Mouse (Mus musculus): ENCODE results near the gene Cdh4. TPM values are rescaled to one million over a fixed set of nuclear protein-coding genes. Genes with fewer than 3 reads are reported as not detected.

Gene Cdh4
- polyA plus RNA-seq, 1 experiment from 2014 or later: 1.1 TPM

- 64% methylated on average over 7 of the region's 7 CpGs for WGBS
- no peak for ATAC-seq (ENCODE audit: insufficient number of reproducible peaks, low FRiP score)
- Histone ChIP-seq H3K27me3 (replicated peaks) (peaks cover 8% of the 10 kb centered on the region), H3K4me2 (no peak overlapping the region), H3K4me1 (replicated peaks) (no peaks in the 10 kb centered on the region), H3K9me3 (replicated peaks) (no peaks in the 10 kb centered on the region), H3K27ac (ENCODE audit: poor library complexity, severe bottlenecking) (no peak overlapping the region), H3K9ac (no peak overlapping the region), H3K36me3 (no peaks in the 10 kb centered on the region), H3K4me3 (no peak overlapping the region)
Observed at GRCm38 (mm10) chr2:179519931-179520330, 77.7 kb downstream of the Cdh4 start.

GRCm38 (mm10) chr2:179520941-179521340 lies 78.7 kb downstream of the Cdh4 start:
- Histone ChIP-seq H3K4me1 (replicated peaks) (no peaks in the 10 kb centered on the region), H3K9ac (no peak overlapping the region), H3K27ac (ENCODE audit: poor library complexity, severe bottlenecking) (no peak overlapping the region), H3K4me3 (no peak overlapping the region), H3K4me2 (no peak overlapping the region), H3K9me3 (replicated peaks) (no peaks in the 10 kb centered on the region), H3K36me3 (no peaks in the 10 kb centered on the region), H3K27me3 (replicated peaks) (peaks cover 8% of the 10 kb centered on the region)
- WGBS: 80% methylated on average over 6 of the region's 6 CpGs
- ATAC-seq (ENCODE audit: insufficient number of reproducible peaks, low FRiP score): no peak

GRCm38 (mm10) chr2:179521444-179521843 lies 79.2 kb downstream of the Cdh4 start:
- Histone ChIP-seq H3K4me3 (no peak overlapping the region), H3K27ac (ENCODE audit: poor library complexity, severe bottlenecking) (no peak overlapping the region), H3K4me2 (no peak overlapping the region), H3K4me1 (replicated peaks) (no peaks in the 10 kb centered on the region), H3K9ac (no peak overlapping the region), H3K36me3 (no peaks in the 10 kb centered on the region), H3K9me3 (replicated peaks) (no peaks in the 10 kb centered on the region), H3K27me3 (replicated peaks) (peaks cover 8% of the 10 kb centered on the region)
- WGBS: 65% methylated on average over 5 of the region's 5 CpGs
- no peak for ATAC-seq (ENCODE audit: insufficient number of reproducible peaks, low FRiP score)

GRCm38 (mm10) chr2:179522141-179522540 lies 79.9 kb downstream of the Cdh4 start:
- H3K36me3 ChIP-seq: no peaks in the 10 kb centered on the region
- no peak overlapping the region for H3K4me2 ChIP-seq
- H3K27me3 ChIP-seq (replicated peaks): peaks cover 8% of the 10 kb centered on the region
- H3K9ac ChIP-seq: no peak overlapping the region
- no peak overlapping the region for H3K4me3 ChIP-seq
- H3K4me1 ChIP-seq (replicated peaks): no peaks in the 10 kb centered on the region
- 30% methylated on average over 8 of the region's 8 CpGs for WGBS
- H3K27ac ChIP-seq (ENCODE audit: poor library complexity, severe bottlenecking): no peak overlapping the region
- no peaks in the 10 kb centered on the region for H3K9me3 ChIP-seq (replicated peaks)
- no peak for ATAC-seq (ENCODE audit: insufficient number of reproducible peaks, low FRiP score)

- Histone ChIP-seq H3K27ac (ENCODE audit: poor library complexity, severe bottlenecking) (no peak overlapping the region), H3K4me1 (replicated peaks) (no peaks in the 10 kb centered on the region), H3K4me3 (no peak overlapping the region), H3K9me3 (replicated peaks) (no peaks in the 10 kb centered on the region), H3K36me3 (no peaks in the 10 kb centered on the region), H3K4me2 (no peak overlapping the region), H3K27me3 (replicated peaks) (peaks cover 8% of the 10 kb centered on the region), H3K9ac (no peak overlapping the region)
- 62% methylated on average over 7 of the region's 7 CpGs for WGBS
- ATAC-seq (ENCODE audit: insufficient number of reproducible peaks, low FRiP score): no peak
Observed at GRCm38 (mm10) chr2:179526976-179527375, 84.7 kb downstream of the Cdh4 start.

- Histone ChIP-seq H3K36me3 (no peaks in the 10 kb centered on the region), H3K9ac (no peak overlapping the region), H3K4me1 (replicated peaks) (no peaks in the 10 kb centered on the region), H3K27ac (ENCODE audit: poor library complexity, severe bottlenecking) (no peak overlapping the region), H3K4me2 (no peak overlapping the region), H3K9me3 (replicated peaks) (no peaks in the 10 kb centered on the region), H3K27me3 (replicated peaks) (peaks cover 3% of the 10 kb centered on the region; the same call in 1 of the 2 replicates), H3K4me3 (no peak overlapping the region)
- 69% methylated on average over 7 of the region's 7 CpGs for WGBS
- no peak for ATAC-seq (ENCODE audit: insufficient number of reproducible peaks, low FRiP score)
Observed at GRCm38 (mm10) chr2:179530436-179531040, 88.3 kb downstream of the Cdh4 start.

- WGBS: 61% methylated on average over 6 of the region's 6 CpGs
- Histone ChIP-seq H3K36me3 (no peaks in the 10 kb centered on the region), H3K4me2 (no peak overlapping the region), H3K27me3 (replicated peaks) (peaks cover 10% of the 10 kb centered on the region; the same call in 1 of the 2 replicates), H3K9me3 (replicated peaks) (no peaks in the 10 kb centered on the region), H3K27ac (ENCODE audit: poor library complexity, severe bottlenecking) (no peak overlapping the region), H3K9ac (no peak overlapping the region), H3K4me1 (replicated peaks) (no peaks in the 10 kb centered on the region; the same call in 1 of the 2 replicates), H3K4me3 (no peak overlapping the region)
- ATAC-seq (ENCODE audit: insufficient number of reproducible peaks, low FRiP score): no peak
Observed at GRCm38 (mm10) chr2:179533196-179533595, 91.0 kb downstream of the Cdh4 start.

GRCm38 (mm10) chr2:179533881-179534280 lies 91.7 kb downstream of the Cdh4 start:
- Histone ChIP-seq H3K9me3 (replicated peaks) (no peaks in the 10 kb centered on the region), H3K27me3 (replicated peaks) (peaks cover 10% of the 10 kb centered on the region; the same call in 1 of the 2 replicates), H3K4me3 (no peak overlapping the region), H3K9ac (no peak overlapping the region), H3K36me3 (no peaks in the 10 kb centered on the region), H3K27ac (ENCODE audit: poor library complexity, severe bottlenecking) (no peak overlapping the region), H3K4me1 (replicated peaks) (no peaks in the 10 kb centered on the region; the same call in 1 of the 2 replicates), H3K4me2 (no peak overlapping the region)
- WGBS: 67% methylated on average over 2 of the region's 2 CpGs
- no peak for ATAC-seq (ENCODE audit: insufficient number of reproducible peaks, low FRiP score)

GRCm38 (mm10) chr2:179535204-179535603 lies 93.0 kb downstream of the Cdh4 start:
- H3K9me3 ChIP-seq (replicated peaks): no peaks in the 10 kb centered on the region
- H3K27ac ChIP-seq (ENCODE audit: poor library complexity, severe bottlenecking): no peak overlapping the region
- no peak for ATAC-seq (ENCODE audit: insufficient number of reproducible peaks, low FRiP score)
- no peak overlapping the region for H3K4me3 ChIP-seq
- H3K36me3 ChIP-seq: no peaks in the 10 kb centered on the region
- no peaks in the 10 kb centered on the region; the same call in 1 of the 2 replicates for H3K4me1 ChIP-seq (replicated peaks)
- 13% methylated on average over 6 of the region's 6 CpGs for WGBS
- no peak overlapping the region for H3K9ac ChIP-seq
- no peak overlapping the region for H3K4me2 ChIP-seq
- peaks cover 13% of the 10 kb centered on the region; the same call in 1 of the 2 replicates for H3K27me3 ChIP-seq (replicated peaks)

GRCm38 (mm10) chr2:179536762-179537161 lies 94.5 kb downstream of the Cdh4 start:
- Histone ChIP-seq H3K9me3 (replicated peaks) (no peaks in the 10 kb centered on the region), H3K4me1 (replicated peaks) (no peaks in the 10 kb centered on the region; the same call in 1 of the 2 replicates), H3K9ac (no peak overlapping the region), H3K4me3 (no peak overlapping the region), H3K27ac (ENCODE audit: poor library complexity, severe bottlenecking) (no peak overlapping the region), H3K27me3 (replicated peaks) (peaks cover 13% of the 10 kb centered on the region; the same call in 1 of the 2 replicates), H3K4me2 (no peak overlapping the region), H3K36me3 (no peaks in the 10 kb centered on the region)
- ATAC-seq (ENCODE audit: insufficient number of reproducible peaks, low FRiP score): no peak
- 28% methylated on average over 2 of the region's 2 CpGs for WGBS

- H3K27me3 ChIP-seq (replicated peaks): peaks cover 12% of the 10 kb centered on the region; the same call in 1 of the 2 replicates
- no peak overlapping the region for H3K9ac ChIP-seq
- H3K4me3 ChIP-seq: no peak overlapping the region
- no peak overlapping the region for H3K27ac ChIP-seq (ENCODE audit: poor library complexity, severe bottlenecking)
- H3K9me3 ChIP-seq (replicated peaks): no peaks in the 10 kb centered on the region
- H3K36me3 ChIP-seq: no peaks in the 10 kb centered on the region
- peak; percentile 26; the same call in 1 of the 2 replicates for ATAC-seq (ENCODE audit: insufficient number of reproducible peaks, low FRiP score)
- H3K4me1 ChIP-seq (replicated peaks): no peaks in the 10 kb centered on the region; the same call in 1 of the 2 replicates
- 11% methylated on average over 19 of the region's 19 CpGs for WGBS
- H3K4me2 ChIP-seq: 0 out of 2 replicates have a peak overlapping the region, but pooled peaks have one; percentile 7
Observed at GRCm38 (mm10) chr2:179537390-179537789, 95.2 kb downstream of the Cdh4 start.
